Mouse (Mus musculus): Measurements from ENCODE around the gene Ogn. TPM values are rescaled to one million over a fixed set of nuclear protein-coding genes. Genes with fewer than 3 reads are reported as not detected.

The Ogn gene
- 6.1 and 7.3 TPM in 2 replicates for polyA plus RNA-seq (2012; rRNA removed)

DNA sequence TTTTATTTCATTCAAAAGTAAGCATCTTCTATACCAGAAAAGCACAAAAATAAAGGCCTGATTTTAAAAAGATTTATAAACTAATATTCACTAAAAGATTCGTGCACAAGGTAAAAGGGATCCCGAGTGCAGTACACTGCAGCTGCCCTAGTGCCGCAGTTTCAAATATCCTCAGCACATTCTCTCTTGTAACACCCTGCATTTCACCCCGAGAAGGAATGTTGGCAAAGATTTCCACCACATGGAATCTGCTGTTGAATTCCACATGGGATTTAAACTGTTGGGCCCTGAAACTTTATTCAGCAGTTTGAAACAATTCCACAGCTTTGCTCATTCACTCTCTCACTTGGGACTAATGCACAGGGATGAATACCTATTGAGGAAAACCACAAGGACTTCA lies at the start of gene Ogn:
TSS of gene Ogn (plus strand) at position 333 of the 400 bp plus-strand sequence.

DNA sequence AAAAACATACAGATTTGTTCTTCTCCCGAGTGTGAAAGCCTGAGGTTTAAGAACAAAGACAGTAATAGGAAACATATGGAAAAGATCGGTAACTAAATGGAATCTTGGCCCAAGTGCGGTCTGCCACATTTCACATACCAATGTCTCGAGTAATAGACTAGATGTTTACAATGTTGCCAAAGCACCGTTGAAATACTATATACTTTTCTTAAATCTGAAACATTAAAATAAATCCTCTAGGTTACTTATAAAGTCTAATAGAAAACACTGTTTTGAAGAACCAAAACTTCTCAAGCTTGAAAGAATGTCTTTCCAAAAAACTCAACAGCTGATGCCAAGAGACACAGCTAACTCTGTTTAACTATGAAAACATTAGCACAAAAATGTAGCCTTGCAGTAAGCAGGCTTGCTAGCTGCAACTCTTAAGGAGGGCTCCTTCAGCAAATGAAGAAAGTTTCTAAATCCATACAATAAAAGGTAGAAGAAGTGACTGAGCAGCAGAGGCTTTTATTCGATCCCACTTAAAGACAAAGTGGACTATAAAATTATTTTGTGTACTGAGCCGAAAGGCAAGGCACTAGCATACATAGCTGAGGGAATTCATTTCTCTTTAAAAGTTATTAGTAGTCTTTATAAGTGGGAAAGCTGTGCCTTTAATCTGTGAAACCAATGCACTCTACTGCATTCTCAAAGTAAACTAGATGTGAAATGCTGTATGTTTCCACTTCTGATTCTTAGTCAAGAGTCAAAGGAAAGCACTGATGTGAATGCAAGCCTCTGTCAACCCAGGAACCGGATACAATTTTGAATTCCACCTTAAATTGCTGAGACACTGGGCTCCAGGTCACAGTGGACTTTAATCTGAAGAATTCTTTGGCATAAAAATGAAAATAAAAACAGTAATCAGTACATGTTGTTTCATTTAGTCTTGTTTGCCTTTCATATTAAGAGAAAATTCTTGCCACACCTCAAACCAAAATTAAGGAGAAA lies 26.0 kb upstream of the Ogn start, which contains the start of gene Omd:
TSS of gene Omd (plus strand) at position 922 of the 990 bp plus-strand sequence.

DNA sequence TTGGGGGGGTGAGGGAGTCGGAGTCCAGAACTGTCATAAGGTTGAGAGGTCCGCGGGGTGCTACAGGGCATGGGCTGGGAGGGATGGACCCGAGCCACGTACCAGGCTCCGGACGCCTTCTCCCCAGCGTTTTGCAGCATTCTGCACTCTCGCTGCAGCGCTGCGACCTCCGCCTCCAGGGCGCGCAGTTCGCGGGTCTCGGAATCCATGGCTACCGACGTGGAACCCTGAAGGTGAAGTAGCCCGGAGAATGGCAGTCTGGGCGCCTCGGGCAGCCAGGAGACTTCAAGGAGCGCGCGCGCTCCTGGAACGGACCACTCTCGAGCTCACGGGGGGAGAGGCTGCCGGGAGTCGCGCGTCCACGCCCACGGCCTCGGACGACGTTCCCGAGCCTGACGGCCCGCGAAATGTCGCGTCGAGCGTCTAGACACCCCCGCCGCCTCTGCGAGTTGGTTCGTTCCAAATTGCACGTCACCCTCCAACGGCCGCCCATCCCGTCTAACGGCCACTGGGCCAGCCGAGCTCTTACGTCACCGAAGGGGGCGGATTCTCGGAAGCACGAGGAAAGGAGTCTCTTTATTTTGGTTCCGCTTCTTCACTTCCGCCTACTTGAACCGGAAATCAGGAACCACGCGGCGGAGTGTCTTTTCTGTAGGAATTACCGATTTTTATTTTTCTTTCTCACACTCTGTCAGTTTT lies 44.8 kb downstream of the Ogn start, which contains the start of the genes Cenpp and Nol8:
TSS of gene Cenpp (minus strand) at position 305 of the 699 bp plus-strand sequence.
TSS of gene Nol8 (plus strand) at position 598 of the 699 bp plus-strand sequence.

Other genes starting within 250 kb of the Ogn start
- 5.8 and 6.7 TPM in 2 replicates for gene Ippk, start 186.8 kb upstream of the Ogn start, polyA plus RNA-seq (2012; rRNA removed)
- gene Tes3-ps, start 114.7 kb upstream of the Ogn start, polyA plus RNA-seq (2012; rRNA removed): not detected in 2 replicates
- 0.79 and 0.80 TPM in 2 replicates for gene Ecm2, start 103.2 kb upstream of the Ogn start, polyA plus RNA-seq (2012; rRNA removed)
- 2.1 and 2.2 TPM in 2 replicates for gene Aspn, start 63.6 kb upstream of the Ogn start, polyA plus RNA-seq (2012; rRNA removed)
- not detected in 2 replicates for gene Omd, start 25.6 kb upstream of the Ogn start, polyA plus RNA-seq (2012; rRNA removed)
- 0.16 and 0.58 TPM in 2 replicates for gene Cenpp, start 44.7 kb downstream of the Ogn start, polyA plus RNA-seq (2012; rRNA removed)
- gene Nol8, start 45.0 kb downstream of the Ogn start, polyA plus RNA-seq (2012; rRNA removed): 0.29 and 0.47 TPM in 2 replicates
- gene Iars, start 74.1 kb downstream of the Ogn start, polyA plus RNA-seq (2012; rRNA removed): 9.8 and 11.1 TPM in 2 replicates
- not detected in 2 replicates for gene Gm30302, start 191.0 kb downstream of the Ogn start, polyA plus RNA-seq (2012; rRNA removed)

All from colon, adult 2 months (tissue).